In the genomic region with DNA sequence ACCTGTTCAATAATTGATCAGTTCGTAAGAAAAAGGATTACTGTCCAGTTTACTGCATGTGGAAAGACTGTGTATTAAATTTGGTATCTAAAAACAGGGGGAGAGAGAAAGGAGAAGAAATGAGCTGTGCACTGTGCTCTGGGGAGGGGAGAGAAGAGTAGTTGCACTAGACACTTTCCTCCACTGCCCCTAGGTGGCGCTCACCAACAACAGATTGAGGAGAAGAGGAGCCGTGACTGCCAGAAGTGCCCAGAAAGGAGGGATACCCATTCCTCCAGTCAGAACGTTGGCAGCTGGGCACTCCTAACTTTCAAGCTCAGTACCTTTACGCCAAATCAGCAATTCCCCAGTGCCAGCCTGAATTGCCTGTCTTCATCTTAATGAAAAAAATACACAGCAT, we compare ENCODE assay signal across 8 mouse cellular contexts.
A peak's percentile ranks its signal among the peaks of the same experiment; 100 is the strongest.
DNase-seq lines count a peak whose midpoint lies in the region; ATAC-seq and TF ChIP-seq lines count a peak whose summit lies in the region.

No protein-coding gene starts in this region.

- intact Hi-C loops in left cerebral cortex, postnatal 10 days (cut with DNase I) = loop anchor here (2.0 to 5.0 kb wide), 2 partner anchors 39 to 202 kb away; no protein-coding TSS in a partner anchor

- H3K9ac ChIP-seq in intestine, embryonic 15.5 days = no peak overlapping the region

- ATAC-seq in Patski = peak; percentile 79
- ATAC-seq in frontal cortex, adult (ENCODE audit: low TSS enrichment) = peak; percentile 88
- ATAC-seq in intestine, embryonic 15.5 days = peak; percentile 66

- no peak overlapping the region for H3K27ac ChIP-seq in intestine, embryonic 15.5 days
- no peak overlapping the region for H3K27ac ChIP-seq in midbrain, embryonic 10.5 days (replicated peaks)

- CTCF ChIA-PET in Patski (lab: Charles Lee) = interaction anchor here (0.7 to 2.8 kb wide), 19 partner anchors 9 to 206 kb away, joined by 3 to 13 read pairs (median 5); no protein-coding TSS in a partner anchor

- peak; percentile 91 for TF ChIP-seq CTCF in Patski (IDR thresholded peaks at IDR 0.05)

- no peak overlapping the region for H3K4me2 ChIP-seq in intestine, embryonic 15.5 days (replicated peaks)

- POLR2A ChIA-PET in Patski (lab: Charles Lee) = interaction anchor here (1.1 kb wide), 1 partner anchor 11 kb away, joined by 3 read pairs; no protein-coding TSS in a partner anchor

- H3K4me3 ChIP-seq in intestine, embryonic 15.5 days (replicated peaks) = no peak overlapping the region
- no peak overlapping the region for H3K4me3 ChIP-seq in midbrain, embryonic 10.5 days

- no peaks in the 10 kb centered on the region for H3K27me3 ChIP-seq in Patski
- H3K27me3 ChIP-seq in intestine, embryonic 15.5 days (replicated peaks) = no peaks in the 10 kb centered on the region
- no peaks in the 10 kb centered on the region for H3K27me3 ChIP-seq in midbrain, embryonic 10.5 days (ENCODE audit: low read depth, poor library complexity, severe bottlenecking)

- 0 out of 2 replicates have a peak, but pooled peaks cover 3% of the 10 kb centered on the region for H3K4me1 ChIP-seq in intestine, embryonic 15.5 days (replicated peaks)
- H3K4me1 ChIP-seq in midbrain, embryonic 10.5 days = peaks cover 23% of the 10 kb centered on the region

- DNase-seq in Patski (ENCODE audit: low read depth, low spot score) = no peak
- peak; percentile 82 for DNase-seq in cerebellum, adult 8-10 months
- peak; percentile 79 to 86 for DNase-seq in left cerebral cortex, postnatal 10 days (ENCODE audit: extremely low spot score in 1 of 2, low spot score in 2 of 2)
- DNase-seq in midbrain, embryonic 10.5 days (ENCODE audit: low spot score) = peak; percentile 78
- peak; percentile 78 for DNase-seq in right cerebral cortex, postnatal 25 days
- DNase-seq in urinary bladder, postnatal 36 days (ENCODE audit: low spot score in 2 of 2) = peak; percentile 70 to 82

- in situ Hi-C loops in Patski (cut with MboI; ENCODE audit: low pct_unique_long_range_greater_than_20kb) = loop anchor here (25.0 kb wide), 1 partner anchor 369 kb away; no protein-coding TSS in a partner anchor

- H3K9me3 ChIP-seq in intestine, embryonic 15.5 days = no peaks in the 10 kb centered on the region
- no peaks in the 10 kb centered on the region for H3K9me3 ChIP-seq in midbrain, embryonic 10.5 days (replicated peaks)

- no peaks in the 10 kb centered on the region for H3K36me3 ChIP-seq in intestine, embryonic 15.5 days
- no peaks in the 10 kb centered on the region for H3K36me3 ChIP-seq in midbrain, embryonic 10.5 days

- WGBS in intestine, embryonic 15.5 days = 9% methylated on average over 5 of the region's 5 CpGs
- WGBS in midbrain, embryonic 10.5 days = 8% methylated on average over 5 of the region's 5 CpGs
